Mouse (Mus musculus) urinary bladder, postnatal 25 days (tissue): ENCODE results near the gene Grhl1.

Experiments
- DNase-seq: peaks from one replicate; pipeline ENCODE4 v3.0.0; 2022; ENCODE audit warnings: low spot score

Grhl1 gene

GRCm38 (mm10) chr12:24645901-24646300 lies 73.8 kb downstream of the Grhl1 start:
- DNase-seq = no peak

- DNase-seq = no peak
Observed at GRCm38 (mm10) chr12:24648094-24648493, 76.0 kb downstream of the Grhl1 start.

DNA sequence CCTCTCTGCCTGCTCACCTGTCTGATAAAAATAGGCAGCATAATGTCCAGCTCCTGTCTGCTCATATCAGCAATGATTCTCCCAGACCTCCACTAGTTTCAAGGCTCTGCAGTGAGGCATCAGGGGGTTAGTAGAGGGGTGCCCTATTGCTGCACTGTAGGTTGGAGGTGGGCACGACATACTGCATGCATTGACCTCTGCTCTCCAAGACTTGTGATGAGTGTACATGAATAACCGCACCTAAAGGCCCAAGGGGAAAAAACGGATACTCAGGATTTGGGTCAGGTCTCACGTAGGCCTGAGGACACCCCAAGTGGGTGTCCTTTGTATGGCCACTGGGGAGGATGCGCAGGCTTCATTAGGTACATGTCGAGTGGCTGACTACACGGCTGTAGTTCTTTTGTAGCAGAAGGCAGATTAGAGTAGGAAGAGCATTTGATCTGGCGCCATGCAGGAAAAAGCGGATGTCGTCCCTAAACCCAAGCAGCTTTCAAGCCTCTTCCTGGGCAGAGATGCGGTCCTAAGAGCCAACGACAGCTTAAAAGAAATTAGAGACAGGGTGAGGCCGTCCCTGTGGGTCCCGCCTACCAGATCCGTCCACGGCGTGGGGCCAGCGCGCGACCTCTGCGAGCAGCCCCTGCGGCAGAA lies 78.5 kb downstream of the Grhl1 start:
- no peak for DNase-seq

- peak; percentile 96 for DNase-seq
Observed at GRCm38 (mm10) chr12:24651063-24651557, 79.0 kb downstream of the Grhl1 start, which contains the start of gene Klf11. Klf11 (plus strand) TSS chr12:24651274.

GRCm38 (mm10) chr12:24651642-24652342 lies 79.7 kb downstream of the Grhl1 start:
- DNase-seq = peak; percentile 99

- DNase-seq = no peak
Observed at GRCm38 (mm10) chr12:24654065-24654862, 82.2 kb downstream of the Grhl1 start.

DNA sequence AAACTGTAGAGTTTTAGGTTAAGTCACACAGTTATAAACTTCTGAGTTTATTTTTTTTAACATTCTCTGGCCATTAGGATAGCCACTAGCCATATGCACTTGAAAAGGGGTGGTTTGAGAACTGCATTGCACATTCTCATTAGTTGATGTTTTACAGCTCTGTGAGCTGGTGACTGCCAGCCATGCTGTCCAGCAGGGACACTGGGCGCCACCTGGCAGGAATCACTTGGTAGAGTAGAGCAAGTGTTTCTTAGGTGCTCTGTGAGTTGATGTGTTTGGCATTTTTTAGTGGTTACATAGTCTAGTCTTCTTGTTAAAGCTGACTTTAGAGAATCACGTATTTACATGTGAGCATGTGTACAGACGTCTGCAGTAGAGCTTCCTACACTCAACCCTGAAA lies 84.4 kb downstream of the Grhl1 start:
- DNase-seq = no peak

DNA sequence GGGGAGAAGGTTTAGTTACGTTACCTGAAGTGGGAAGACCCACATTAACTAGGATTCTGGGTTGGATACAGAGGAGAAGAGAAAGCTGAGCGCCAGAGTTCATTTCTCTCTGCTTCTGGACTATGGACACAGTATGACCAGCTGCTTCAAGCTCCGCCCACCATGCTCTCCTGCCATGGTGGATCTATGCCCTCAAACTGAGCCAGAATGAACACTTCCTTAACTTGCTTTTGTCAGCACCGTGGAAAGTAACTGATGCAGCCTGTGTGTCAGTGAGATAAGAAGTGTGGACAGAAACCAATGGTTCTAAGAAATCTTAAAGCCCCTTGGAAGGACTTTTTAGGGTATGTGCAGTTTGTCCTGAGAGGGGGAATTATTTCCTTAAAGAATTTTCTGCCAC lies 86.9 kb downstream of the Grhl1 start:
- DNase-seq = no peak

- no peak for DNase-seq
Observed at GRCm38 (mm10) chr12:24659923-24660322, 87.8 kb downstream of the Grhl1 start.

- DNase-seq = no peak
Observed at GRCm38 (mm10) chr12:24661100-24661499, 89.0 kb downstream of the Grhl1 start.

GRCm38 (mm10) chr12:24662131-24662530 lies 90.0 kb downstream of the Grhl1 start:
- no peak for DNase-seq
